Comparison of ENCODE assay signal across 26 mouse cellular contexts in the genomic region with DNA sequence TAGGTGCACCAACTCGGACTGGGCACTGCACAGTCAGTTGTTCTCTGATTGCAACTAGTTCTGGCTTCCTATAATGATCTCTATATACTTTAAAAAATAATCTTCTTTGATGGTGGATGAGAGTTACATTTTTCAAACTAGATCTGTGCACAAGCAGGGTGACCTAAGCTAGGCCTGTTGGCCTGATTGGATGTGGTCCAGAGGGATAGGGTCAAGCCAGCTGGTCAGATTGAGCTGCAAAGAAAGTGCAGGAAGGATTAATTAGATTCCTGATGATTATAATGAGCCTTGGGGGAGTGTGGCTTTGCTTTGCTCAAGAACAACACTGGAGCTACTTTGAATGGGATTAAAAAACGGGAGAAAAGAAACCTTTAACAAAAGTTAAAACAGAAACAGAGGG.
A peak's percentile ranks its signal among the peaks of the same experiment; 100 is the strongest.
DNase-seq lines count a peak whose midpoint lies in the region; ATAC-seq and TF ChIP-seq lines count a peak whose summit lies in the region.
"Had no signal": no experiment of that assay in that cellular context is flagged by ENCODE, and none has a peak within 500 bp of the region (broad histone marks: within the 10 kb centered on the region; RNA-seq: fewer than 3 reads in every experiment).

No protein-coding gene starts in this region.

- WGBS in midbrain, postnatal 0 days, result 37% methylated on average over 2 of the region's 2 CpGs
- WGBS in midbrain, embryonic 16.5 days, result 43% methylated on average over 2 of the region's 2 CpGs

- H3K27me3 ChIP-seq in midbrain, postnatal 0 days (ENCODE audit: insufficient read depth, low read length), result no peaks in the 10 kb centered on the region
- no peaks in the 10 kb centered on the region for H3K27me3 ChIP-seq in midbrain, embryonic 16.5 days (ENCODE audit: control insufficient read depth, insufficient read depth, low read depth, low read length)
- H3K27me3 ChIP-seq: embryonic facial prominence, embryonic 15.5 days; forebrain, embryonic 15.5 days; heart, embryonic 13.5 days; hindbrain, embryonic 13.5 days; liver, embryonic 15.5 days; lung, embryonic 15.5 days; megakaryocyte, embryonic 14.5 days; midbrain, embryonic 15.5 days had no signal

- no peak overlapping the region for H3K9ac ChIP-seq in midbrain, postnatal 0 days (replicated peaks; ENCODE audit: low read length, poor library complexity, severe bottlenecking)
- no peak overlapping the region for H3K9ac ChIP-seq in midbrain, embryonic 16.5 days (ENCODE audit: low read depth, low read length)
- H3K9ac ChIP-seq: embryonic facial prominence, embryonic 15.5 days; forebrain, embryonic 15.5 days; heart, embryonic 13.5 days; hindbrain, embryonic 13.5 days; liver, embryonic 15.5 days; lung, embryonic 15.5 days; midbrain, embryonic 15.5 days had no signal

- no peaks in the 10 kb centered on the region for H3K36me3 ChIP-seq in midbrain, postnatal 0 days (ENCODE audit: insufficient read depth, low read length)
- no peaks in the 10 kb centered on the region for H3K36me3 ChIP-seq in midbrain, embryonic 16.5 days (ENCODE audit: control insufficient read depth, insufficient read depth, low read length)
- H3K36me3 ChIP-seq: embryonic facial prominence, embryonic 15.5 days; forebrain, embryonic 15.5 days; heart, embryonic 13.5 days; hindbrain, embryonic 13.5 days; limb, embryonic 10.5 days; liver, embryonic 15.5 days; lung, embryonic 15.5 days; midbrain, embryonic 15.5 days had no signal

- H3K4me1 ChIP-seq in midbrain, postnatal 0 days (ENCODE audit: insufficient read depth, low read length), result no peaks in the 10 kb centered on the region
- H3K4me1 ChIP-seq in midbrain, embryonic 16.5 days (ENCODE audit: control insufficient read depth, insufficient read depth, low read length), result no peaks in the 10 kb centered on the region
- H3K4me1 ChIP-seq: embryonic facial prominence, embryonic 15.5 days; forebrain, embryonic 15.5 days; heart, embryonic 13.5 days; hindbrain, embryonic 13.5 days; limb, embryonic 10.5 days; liver, embryonic 15.5 days; lung, embryonic 15.5 days; megakaryocyte, embryonic 14.5 days; midbrain, embryonic 15.5 days had no signal

- TF ChIP-seq CTCF in midbrain, postnatal 0 days (IDR thresholded peaks at IDR 0.05), result no peak

- no peaks in the 10 kb centered on the region for H3K9me3 ChIP-seq in midbrain, postnatal 0 days (ENCODE audit: low read length)
- H3K9me3 ChIP-seq in midbrain, embryonic 16.5 days (replicated peaks; ENCODE audit: control insufficient read depth, low read length, poor library complexity, severe bottlenecking), result no peaks in the 10 kb centered on the region
- H3K9me3 ChIP-seq: embryonic facial prominence, embryonic 15.5 days; forebrain, embryonic 15.5 days; heart, embryonic 13.5 days; hindbrain, embryonic 13.5 days; limb, embryonic 10.5 days; liver, embryonic 15.5 days; lung, embryonic 15.5 days; midbrain, embryonic 15.5 days had no signal

- DNase-seq in adrenal gland, postnatal 10 days, result peak; percentile 8
- no peak for DNase-seq in adrenal gland, adult 8-10 months
- DNase-seq in midbrain, postnatal 0 days (ENCODE audit: low spot score), result peak; percentile 2
- peak; percentile 79 for DNase-seq in cerebellum, adult 9-10 months
- DNase-seq in retina, postnatal 1 day, result peak; percentile 54
- DNase-seq in frontal cortex, postnatal 25 days (ENCODE audit: low spot score in 2 of 2), result no peak
- DNase-seq: adrenal gland, adult 2 months; gastrocnemius, postnatal 14 days; heart, postnatal 14 days; kidney, adult 18-20 months; liver; lung, postnatal 36 days; right cerebral cortex, postnatal 25 days had no signal

- H3K4me2 ChIP-seq in midbrain, postnatal 0 days (ENCODE audit: low read depth, low read length, poor library complexity, severe bottlenecking), result no peak overlapping the region
- no peak overlapping the region for H3K4me2 ChIP-seq in midbrain, embryonic 16.5 days (ENCODE audit: low read length)
- H3K4me2 ChIP-seq: embryonic facial prominence, embryonic 15.5 days; forebrain, embryonic 15.5 days; heart, embryonic 13.5 days; hindbrain, embryonic 13.5 days; liver, embryonic 15.5 days; lung, embryonic 15.5 days; midbrain, embryonic 15.5 days had no signal

- ATAC-seq in midbrain, postnatal 0 days (ENCODE audit: low FRiP score), result no peak
- ATAC-seq in midbrain, embryonic 16.5 days, result no peak
- ATAC-seq in frontal cortex, adult (ENCODE audit: low TSS enrichment), result no peak
- ATAC-seq: forebrain, embryonic 15.5 days; midbrain, embryonic 15.5 days had no signal

- no peak overlapping the region for H3K27ac ChIP-seq in midbrain, postnatal 0 days (ENCODE audit: low read depth, low read length)
- H3K27ac ChIP-seq in midbrain, embryonic 16.5 days (ENCODE audit: low read length), result no peak overlapping the region
- H3K27ac ChIP-seq: embryonic facial prominence, embryonic 15.5 days; forebrain, embryonic 15.5 days; heart, embryonic 13.5 days; hindbrain, embryonic 13.5 days; kidney, postnatal 0 days; left cerebral cortex, adult 2 months; limb, embryonic 10.5 days; liver, embryonic 15.5 days; lung, embryonic 15.5 days; midbrain, embryonic 15.5 days had no signal

- H3K4me3 ChIP-seq in midbrain, postnatal 0 days (ENCODE audit: low read depth, low read length), result no peak overlapping the region
- H3K4me3 ChIP-seq in midbrain, embryonic 16.5 days (ENCODE audit: low read depth, low read length), result no peak overlapping the region
- H3K4me3 ChIP-seq: embryonic facial prominence, embryonic 15.5 days; forebrain, embryonic 15.5 days; heart, embryonic 13.5 days; hindbrain, embryonic 13.5 days; left cerebral cortex, adult 2 months; limb, embryonic 10.5 days; liver, embryonic 15.5 days; lung, embryonic 15.5 days; megakaryocyte, embryonic 14.5 days; midbrain, embryonic 15.5 days had no signal

Comparison
In these comparisons a context has a peak if more than half of its experiments do, and no peak if none do; other contexts are left out.
1. DNase-seq: peak in adrenal gland, postnatal 10 days (single experiment), midbrain, postnatal 0 days (single experiment), cerebellum, adult 9-10 months (single experiment) and retina, postnatal 1 day (single experiment); none in adrenal gland, adult 8-10 months (single experiment) and frontal cortex, postnatal 25 days (0 of 2).